Mouse (Mus musculus) T-helper 2 cell (primary cell): ENCODE measurements at regions not wholly inside any gene's neighbourhood (a gene's known extent, or its start where the extent isn't known, plus 50 kb on each side); places are given as distances from the start of the nearest gene placed in this dataset.

Source experiments
- in situ Hi-C: fragments of 300-600 bp; cut with MboI, MseI; formaldehyde crosslinking; loops from one replicate; pipeline ENCODE4 v1.15.1; 2025; ENCODE audit warnings: high pct_unique_total_duplicates

DNA sequence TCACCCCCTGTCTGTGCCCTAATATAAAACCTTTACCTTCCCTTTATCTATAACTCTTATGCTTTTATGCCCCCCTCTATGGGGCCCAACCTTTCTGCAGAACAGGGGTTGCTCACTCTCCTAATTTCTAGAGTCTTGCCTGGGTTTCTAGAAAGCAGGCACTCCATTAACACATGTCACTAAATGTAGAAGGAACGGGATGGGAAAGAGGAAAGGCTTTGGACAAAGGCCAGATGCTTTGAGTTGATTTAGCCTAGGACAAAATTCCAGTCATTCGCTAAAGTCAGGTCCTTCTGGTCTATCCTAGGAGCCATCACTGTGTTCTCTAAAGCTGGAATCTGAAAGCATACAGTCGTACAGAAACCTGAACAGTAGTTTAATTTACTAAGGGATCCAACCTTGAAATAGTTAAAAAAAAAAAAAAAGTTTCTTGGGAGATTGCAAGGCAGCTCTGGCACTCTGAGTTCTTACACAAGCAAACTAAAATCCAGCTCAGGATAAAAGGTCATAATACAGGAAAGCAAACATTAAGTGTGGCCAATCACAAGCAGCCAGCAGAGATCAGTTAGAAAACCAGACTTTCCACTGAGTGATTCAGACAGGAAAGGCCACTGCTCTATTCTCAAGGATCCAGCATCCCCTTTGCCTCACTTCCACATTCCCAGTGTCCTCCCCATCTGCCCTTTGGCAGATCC, 109.5 kb downstream of the Ccdc71l start:
- in situ Hi-C loops = no loop called here

DNA sequence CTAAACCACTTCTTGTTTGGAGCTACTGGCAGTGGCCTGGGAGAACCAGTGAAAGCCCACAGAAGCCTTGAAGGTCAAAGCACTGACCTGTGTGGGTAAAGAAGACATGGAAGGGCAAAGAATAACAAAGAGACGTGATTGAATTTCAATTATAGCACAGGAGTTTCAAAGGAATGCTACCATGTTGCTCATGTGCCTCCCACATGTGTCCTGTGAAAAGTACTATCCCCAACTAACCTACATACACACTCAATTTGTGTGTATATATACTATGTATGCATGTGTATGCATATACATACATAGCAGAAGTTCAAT, 110.0 kb downstream of the Ccdc71l start:
- in situ Hi-C loops = no loop called here

DNA sequence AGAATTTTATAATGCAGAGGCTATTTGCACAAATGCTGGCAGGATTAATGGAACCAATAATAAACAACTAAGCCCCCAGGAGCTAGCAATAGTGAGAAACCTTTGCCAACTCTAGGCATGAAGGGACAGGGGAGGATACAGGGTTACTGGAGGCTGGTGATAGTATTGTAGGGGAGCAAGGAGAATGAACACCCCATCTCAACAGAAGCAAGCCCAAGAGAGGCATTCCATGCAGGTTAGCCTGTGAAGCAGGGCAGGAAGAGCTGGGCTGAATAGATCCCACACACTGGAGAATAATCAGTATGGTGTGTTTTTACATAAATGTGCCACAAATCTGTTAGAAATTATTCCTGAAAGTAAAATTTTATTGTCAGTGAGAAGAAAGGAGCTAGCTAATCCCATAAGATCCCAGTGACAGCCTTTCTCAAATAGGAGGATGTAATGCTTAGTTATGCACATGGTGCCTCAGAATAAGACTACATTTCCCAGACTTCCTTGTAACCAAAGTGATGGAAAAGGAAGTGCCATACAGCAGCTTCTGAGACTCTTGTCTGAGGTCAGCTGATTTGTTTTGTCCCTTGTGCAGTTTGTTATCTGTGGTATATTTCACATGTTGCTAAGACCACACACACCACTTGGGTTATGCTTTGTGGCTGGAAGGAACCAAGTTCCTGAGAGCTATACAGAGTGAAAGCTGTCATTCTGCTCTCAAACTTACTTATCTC, 111.1 kb downstream of the Ccdc71l start:
- in situ Hi-C loops = no loop called here

DNA sequence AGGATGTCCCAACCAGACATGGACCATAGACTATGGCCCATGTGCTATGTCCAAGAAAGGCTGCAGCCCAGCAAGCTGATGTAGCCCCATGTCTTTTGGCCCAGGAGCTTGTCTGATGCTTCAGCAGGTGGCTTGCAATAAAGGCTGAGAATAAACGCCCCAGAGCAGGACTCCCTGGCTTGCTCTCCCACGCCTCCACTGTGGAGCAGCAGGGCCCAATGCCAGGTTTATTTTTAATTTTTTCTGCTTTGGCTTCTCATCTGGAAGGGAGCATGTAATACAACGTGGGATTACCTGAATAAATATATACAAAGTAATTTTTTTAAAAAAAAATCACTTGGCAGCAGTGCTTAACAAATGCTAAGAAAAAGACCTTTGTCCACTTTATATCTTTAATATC, 125.7 kb downstream of the Ccdc71l start:
- in situ Hi-C loops = no loop called here

DNA sequence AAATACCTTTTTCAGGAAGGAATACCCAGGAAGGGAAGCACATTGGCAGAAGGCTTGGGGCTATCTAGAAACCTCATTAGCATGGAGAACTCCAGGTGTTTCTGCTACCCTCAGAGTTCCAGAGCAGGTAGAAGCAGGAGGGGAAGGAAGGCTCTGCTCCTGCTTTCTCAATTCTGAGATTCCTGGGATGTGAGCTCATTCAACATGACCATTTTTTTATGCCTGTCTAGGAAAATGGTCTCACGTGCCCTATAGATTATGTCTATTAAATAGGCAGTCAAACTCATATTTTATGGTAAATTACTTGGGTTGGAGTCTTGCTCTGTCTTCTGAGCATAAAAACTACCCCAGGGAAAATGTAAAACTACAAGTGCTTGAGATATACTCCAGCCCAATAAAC, 130.2 kb downstream of the Ccdc71l start:
- in situ Hi-C loops = no loop called here

DNA sequence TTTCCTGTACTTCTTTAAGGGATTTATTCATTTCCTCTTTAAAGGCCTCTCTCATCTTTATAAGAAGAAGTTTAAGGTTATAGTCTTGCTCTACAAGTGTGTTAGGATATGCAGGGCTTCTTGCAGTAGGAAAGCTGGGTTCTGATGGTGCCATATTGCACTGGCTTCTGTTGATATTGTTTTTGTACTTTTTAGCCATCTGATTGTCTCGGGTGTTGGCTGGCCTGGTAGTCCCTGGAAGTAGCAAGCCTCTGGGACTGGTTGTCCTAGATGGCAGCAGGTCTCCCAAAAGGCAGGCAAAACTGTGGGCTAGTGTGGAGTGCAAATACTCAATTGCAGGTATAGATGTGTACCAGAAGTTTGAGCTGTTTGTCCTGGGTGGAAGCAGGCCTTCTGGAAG, 147.1 kb downstream of the Ccdc71l start:
- in situ Hi-C loops = no loop called here

DNA sequence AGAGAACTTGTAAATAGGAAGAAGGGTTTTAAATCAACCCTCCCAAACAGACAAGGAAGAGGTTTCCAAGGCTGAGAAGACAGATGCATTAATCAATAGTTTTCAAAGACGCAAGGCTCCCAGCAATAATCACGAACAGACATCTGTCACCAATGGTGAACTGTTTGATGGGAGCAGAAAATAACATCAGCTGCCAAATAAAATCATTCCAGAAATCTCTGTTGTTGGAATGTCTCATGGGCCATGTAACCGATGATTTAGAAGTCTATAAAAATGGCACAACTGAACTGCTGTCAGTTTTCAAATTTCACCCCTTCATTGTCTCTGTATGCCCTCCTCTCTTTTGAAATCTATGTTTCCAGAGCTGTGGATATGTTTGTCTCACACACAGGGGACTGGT, 152.7 kb downstream of the Ccdc71l start:
- in situ Hi-C loops = no loop called here

DNA sequence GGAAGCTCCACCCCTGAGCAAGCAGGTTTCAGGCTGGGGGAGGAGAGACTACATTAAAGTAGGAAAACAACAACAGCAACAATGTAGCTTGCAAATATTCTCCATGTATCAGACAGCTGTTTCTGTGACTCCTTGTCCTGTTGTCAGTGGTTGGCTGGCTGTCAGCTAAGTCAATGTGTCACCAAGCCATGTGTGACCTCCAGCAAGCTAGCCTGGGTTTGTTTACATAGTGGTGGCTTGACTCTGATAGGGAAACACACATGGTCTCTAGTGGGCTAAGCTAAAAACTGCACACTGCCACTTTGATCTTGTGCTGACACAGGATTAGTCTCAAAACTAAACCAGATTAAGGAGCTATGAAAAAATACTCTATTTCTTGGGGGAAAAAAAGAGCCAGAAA, 155.1 kb downstream of the Ccdc71l start:
- in situ Hi-C loops = no loop called here

DNA sequence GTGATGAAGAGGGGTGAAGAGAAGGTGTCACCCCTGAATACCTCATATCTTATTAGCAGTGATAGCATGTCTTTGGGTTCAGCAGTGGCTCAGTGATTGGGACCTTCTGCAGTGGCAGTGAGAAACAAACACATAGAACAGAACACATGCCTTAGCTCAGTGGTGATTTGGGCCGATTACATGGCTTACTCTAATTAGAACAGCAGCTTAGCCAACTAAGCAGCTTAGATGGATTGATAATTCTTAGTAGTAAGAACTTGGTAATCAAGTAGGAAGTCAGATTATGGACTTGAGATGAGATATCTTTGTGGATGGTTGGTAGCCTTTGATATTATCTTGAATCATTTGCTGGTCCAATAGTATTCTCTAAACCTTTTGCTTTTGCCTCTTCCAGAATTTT, 167.0 kb downstream of the Ccdc71l start:
- in situ Hi-C loops = no loop called here

DNA sequence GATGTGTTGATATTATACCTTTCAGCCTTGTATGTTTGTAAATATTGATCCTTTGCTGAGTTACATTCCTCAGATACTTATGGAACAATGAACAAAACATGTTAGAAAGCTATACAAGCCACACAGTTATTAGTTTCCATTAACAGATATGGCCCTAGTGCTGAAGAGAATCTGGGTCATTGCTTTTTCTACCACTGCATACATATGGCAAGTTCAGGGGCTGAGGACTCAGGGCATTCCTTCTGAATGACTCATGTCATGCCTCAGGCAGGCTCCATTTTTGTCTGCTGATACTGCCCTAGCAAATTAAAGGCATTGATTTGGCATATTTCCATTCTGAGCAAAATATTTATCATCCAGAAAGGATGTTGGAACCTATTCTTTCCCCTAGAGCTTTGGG, 167.9 kb downstream of the Ccdc71l start:
- in situ Hi-C loops = no loop called here

DNA sequence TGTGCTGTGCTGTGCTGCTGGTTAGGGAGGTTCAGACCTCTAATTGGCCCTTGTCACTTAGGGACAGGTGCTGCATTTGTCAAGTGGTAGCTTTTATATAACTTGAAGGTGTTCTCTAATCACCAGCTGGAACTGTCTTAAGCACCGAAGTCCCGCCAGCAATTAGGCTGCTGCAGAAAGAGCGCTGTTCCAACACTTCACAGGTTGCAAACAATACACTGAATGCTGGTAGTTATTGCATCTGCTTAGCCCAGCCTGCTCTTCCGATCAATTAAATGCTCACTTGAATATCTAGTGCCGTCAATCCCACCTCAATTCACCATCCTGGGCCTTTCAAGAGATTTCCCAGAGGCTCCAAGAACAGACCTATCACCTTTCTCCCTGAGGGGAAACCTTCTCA, 175.3 kb downstream of the Ccdc71l start:
- in situ Hi-C loops = no loop called here

DNA sequence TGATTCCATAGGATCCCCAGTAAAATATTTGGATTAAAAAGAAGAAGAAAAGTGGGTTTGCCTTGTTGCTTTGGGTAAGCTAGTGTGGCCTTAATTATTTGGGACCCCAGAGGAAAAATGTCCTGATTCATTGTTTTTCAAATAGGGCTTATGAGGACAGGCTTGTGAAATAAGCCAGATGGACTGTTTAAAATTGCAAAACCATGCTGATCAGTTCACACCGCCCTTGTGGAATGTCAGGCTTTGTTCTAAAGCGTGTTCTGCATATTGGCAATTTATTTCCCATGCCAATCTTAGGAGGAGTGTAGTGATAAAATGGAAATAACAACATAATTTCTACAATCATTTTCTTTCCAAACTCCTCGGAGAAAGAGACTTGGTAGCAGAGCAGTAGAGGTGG, 189.3 kb downstream of the Ccdc71l start:
- in situ Hi-C loops = no loop called here

DNA sequence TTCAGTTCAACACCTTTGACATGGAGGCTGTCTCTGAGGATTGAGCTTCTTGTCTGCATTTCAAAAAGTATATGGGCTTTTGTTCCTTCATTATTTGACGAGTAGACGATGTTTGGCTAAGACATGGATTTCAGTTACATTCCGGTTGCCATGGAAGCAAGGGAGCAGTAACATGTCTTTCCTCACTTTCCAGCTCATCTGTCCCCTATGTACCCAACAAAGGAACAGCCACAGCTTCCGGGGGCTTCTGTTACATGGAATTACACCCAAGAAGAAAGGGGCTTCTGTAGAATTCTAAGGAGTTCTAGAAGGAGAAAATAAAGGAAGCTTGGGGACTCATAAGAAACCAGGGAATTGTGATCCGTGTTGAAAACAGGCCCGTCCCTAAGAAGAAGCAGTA, 202.8 kb downstream of the Ccdc71l start:
- in situ Hi-C loops = no loop called here

DNA sequence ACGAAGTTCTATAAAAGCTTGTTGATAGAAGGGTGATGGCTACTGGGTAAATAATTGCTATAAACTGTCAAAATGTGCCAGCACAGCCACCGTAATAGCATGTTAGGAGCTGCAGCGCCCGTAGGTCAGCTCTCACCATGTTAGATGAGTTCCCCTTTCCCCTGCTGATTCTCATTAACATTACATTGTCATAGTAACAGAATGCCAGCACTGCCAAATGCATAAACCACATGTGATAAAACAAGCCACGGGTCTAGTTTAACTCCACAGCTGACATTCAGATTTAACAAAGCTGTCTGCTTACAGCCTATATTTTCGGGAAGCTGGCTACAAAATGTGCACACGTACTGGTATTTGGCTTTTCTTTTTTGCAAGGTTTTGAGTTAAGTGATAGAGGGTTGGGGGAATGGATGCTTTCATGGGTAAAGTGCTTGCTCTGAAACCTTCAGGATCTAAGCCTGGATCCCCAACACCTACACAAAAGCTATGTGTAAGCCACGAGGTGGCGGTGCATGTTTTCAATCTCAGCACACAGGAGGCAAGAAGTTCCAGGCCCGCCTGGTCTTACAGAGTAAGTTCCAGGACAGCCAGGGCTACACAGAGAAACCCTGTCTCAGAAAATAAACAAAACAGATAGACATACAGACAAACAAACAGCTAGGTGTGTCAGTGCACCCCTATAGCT, 217.1 kb upstream of the Nampt start:
- in situ Hi-C loops = no loop called here

DNA sequence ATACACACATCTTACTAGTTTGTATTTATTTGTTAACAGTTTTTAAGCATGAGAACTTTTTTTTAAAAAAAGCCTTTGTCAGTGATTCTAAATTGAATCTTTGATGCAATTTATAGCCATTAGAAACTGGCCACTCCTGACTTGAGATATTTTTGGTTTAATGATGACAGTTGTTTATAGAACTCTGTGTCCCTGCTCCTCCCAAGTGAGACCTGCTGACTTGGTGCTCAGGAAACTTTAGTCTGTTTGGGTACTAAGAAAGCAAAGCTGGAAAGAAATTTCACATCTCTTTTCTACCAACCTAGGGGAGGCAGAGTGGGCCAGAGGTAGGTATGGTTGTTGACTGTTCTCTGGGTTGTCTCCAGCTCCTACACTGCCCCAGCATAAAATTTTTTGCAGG, 214.0 kb upstream of the Nampt start:
- in situ Hi-C loops = no loop called here

DNA sequence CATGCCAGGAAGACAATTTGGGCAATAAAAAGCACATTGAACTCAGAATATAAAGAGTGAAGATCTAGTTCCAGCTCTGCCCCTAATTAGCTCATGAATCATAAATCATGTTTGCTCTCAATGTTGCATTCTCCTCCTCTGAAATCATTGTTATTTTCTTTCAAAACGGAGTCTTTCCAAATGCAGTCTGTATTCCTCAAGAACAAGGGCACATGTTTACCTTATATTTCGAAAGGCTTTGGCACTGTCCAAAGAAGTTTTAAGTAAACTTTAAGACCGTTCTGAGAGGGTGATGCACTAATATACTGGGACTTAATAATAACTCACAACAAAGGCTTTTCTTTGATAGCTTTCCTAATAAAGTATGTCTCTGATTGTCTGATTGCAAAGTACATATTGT, 204.3 kb upstream of the Nampt start:
- in situ Hi-C loops = loop anchor here (10.0 kb wide), 1 partner anchor 1240 kb away; no protein-coding TSS in a partner anchor

DNA sequence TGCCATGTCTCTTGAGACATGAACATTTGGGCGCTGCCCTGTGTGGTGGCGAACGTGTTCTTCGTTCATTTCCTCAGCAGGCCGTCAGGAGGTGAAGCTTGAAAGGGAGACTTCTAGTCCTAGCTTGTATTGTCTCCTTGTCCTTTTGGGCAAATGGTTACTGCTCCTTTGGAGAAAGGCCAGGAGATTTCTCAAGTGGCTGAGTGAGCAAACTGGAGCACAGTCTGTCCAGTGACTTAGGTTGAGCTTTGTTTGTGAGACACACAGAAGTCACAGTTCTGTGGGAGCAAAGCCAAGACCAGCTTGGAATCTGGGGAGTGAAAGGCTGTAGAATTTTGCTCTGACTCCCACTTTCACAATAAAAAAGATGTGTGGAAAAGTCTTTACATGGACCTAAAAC, 203.3 kb upstream of the Nampt start:
- in situ Hi-C loops = loop anchor here (10.0 kb wide), 1 partner anchor 1239 kb away; no protein-coding TSS in a partner anchor

DNA sequence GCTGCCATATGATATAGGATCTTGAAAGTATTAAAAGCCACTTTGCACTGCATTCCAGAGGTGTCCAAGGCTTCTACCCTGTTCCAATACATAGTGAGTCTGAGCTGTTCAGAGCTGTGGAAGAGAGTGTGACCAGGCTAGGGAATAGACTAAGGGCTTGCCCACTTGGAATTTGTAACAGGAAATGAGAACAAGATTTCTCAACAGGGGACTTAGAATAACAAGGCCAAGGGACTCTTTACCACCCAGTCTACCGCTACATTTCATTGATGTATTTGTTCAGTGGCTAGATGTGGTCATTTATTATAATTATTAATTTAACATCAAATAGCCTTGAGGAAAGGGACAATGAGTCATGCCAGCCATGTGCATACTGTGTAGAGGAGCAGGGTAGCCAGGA, 202.3 kb upstream of the Nampt start:
- in situ Hi-C loops = loop anchor here (10.0 kb wide), 1 partner anchor 1238 kb away; no protein-coding TSS in a partner anchor

DNA sequence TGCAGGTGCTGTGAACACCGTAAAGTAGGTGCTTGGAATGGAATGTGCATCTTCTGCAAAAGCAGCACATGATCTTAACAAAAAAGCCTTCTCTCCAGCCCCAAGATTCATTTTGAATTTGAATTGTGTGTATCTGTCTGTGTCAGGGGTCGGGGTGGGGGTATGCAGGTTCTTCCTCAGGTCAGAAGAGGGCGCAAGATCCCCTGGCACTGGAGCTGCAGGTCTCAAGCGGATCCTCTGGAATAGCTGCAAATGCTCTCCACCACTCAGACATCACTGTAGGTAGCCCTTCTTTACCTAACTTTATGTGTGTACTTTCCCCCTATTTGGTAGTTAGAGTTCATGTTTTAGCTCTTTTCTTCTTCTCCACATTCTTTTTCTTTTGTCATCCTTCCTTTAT, 199.5 kb upstream of the Nampt start:
- in situ Hi-C loops = loop anchor here (10.0 kb wide), 2 partner anchors 1235 to 1525 kb away; no protein-coding TSS in a partner anchor

DNA sequence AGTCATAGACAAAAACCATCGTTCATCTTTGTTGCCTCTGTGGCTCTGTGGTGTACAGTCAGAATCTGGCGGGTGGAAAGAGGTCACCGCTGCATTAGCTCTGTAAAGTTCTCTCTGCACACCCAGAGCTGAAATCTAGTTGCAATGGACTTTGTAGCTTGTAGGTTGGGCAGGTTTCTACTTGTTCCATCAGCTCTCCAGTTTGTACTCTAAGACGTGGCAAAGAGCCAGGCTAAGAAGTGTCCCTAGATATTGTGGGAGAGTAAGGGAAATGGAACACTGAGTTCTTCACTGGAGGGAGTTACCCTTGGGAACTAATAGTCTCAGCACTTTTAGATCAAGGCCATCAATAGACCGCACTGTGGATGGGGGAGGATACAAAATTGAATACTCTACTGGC, 197.6 kb upstream of the Nampt start:
- in situ Hi-C loops = loop anchor here (10.0 kb wide), 1 partner anchor 1523 kb away; no protein-coding TSS in a partner anchor

DNA sequence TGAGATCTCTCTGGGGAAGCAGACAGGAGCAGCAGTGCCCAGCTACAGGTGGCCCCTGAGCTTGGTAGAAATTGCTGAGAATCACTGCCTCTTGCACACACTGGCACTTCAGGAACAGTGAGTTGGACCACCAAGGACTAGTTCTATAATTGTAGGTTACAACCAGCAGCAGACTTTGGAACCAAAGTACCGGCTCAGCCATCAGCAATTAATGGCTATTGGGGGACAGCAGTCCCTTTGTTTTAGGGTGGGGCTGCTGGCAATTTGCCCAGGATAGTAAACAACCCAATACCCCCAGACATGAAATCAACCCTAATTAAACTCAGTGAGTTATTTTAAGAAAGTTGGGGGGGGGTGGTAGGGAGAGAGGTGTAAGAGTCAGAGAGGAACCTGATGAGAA, 190.8 kb upstream of the Nampt start:
- in situ Hi-C loops = loop anchor here (10.0 kb wide), 1 partner anchor 1516 kb away; no protein-coding TSS in a partner anchor

DNA sequence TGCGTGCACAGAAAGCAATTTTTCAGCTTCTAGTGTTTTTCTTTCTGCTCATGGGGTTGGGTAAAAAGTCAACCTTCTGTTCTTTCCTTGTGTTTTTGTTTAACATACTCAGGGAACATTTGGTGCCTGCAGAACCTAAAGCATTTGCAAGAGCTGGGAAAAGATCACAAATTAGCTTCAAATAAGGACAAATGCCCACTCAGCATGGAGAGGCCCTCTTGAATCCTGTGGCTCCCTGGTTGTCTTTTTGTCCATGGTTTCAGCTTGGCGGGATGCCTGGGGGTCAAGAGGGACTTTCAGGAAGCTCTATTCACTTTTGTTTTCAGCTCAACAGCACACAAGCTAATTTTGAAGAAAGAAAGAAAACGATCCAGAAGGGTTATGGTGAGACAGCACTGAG, 186.4 kb upstream of the Nampt start:
- in situ Hi-C loops = no loop called here

DNA sequence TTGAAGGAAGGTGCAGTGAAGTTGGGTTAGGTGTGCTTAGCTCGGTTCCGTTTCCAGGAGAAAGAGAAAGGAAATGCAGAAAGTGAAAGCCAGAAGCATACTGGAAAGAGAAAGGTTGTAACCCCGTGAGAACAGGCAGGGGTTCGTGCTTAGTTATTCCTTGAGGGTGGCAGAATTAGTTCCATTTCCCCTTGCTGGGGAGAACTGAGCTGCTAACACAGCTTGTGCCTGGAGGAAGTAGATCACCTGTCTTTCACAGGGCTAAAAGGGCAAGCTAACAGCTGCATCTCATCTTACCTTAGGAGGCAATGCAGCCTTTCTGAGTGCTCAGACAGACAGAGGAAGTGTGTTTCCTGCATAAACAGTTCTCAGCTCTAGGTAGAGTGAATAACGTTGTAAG, 184.3 kb upstream of the Nampt start:
- in situ Hi-C loops = loop anchor here (5.0 kb wide), 1 partner anchor 257 kb away; no protein-coding TSS in a partner anchor
